Mouse (Mus musculus) hindbrain, embryonic 12.5 days (tissue): Measurements from ENCODE around the gene Ablim2. TPM values are rescaled to one million over a fixed set of nuclear protein-coding genes. Genes with fewer than 3 reads are reported as not detected.

Source experiments
- ATAC-seq: fragments of 200-750 bp; cut with Nextera tagmentation; 2 replicates; pipeline ENCODE4 v1.8.0; 2017; ENCODE audit warnings: moderate TSS enrichment; ENCODE audit not compliant: low FRiP score
- H3K27ac ChIP-seq: fragments of 300-500 bp; sonication (generic); 2 replicates; pipeline ENCODE4 v1.5.1; 2016; ENCODE audit warnings: mild to moderate bottlenecking
- H3K27me3 ChIP-seq: fragments of 300-500 bp; sonication (generic); 2 replicates; pipeline ENCODE4 v1.6.1; 2016; ENCODE audit warnings: mild to moderate bottlenecking
- H3K36me3 ChIP-seq: fragments of 300-500 bp; sonication (generic); 2 replicates; pipeline ENCODE4 v1.6.1; 2016; ENCODE audit warnings: mild to moderate bottlenecking
- H3K4me1 ChIP-seq: fragments of 300-500 bp; sonication (generic); 2 replicates; pipeline ENCODE4 v1.6.1; 2016
- H3K4me2 ChIP-seq: fragments of 300-500 bp; sonication (generic); replicated peaks from 2 replicates; pipeline ENCODE4 v1.6.1; 2016; ENCODE audit warnings: mild to moderate bottlenecking
- H3K4me3 ChIP-seq: fragments of 300-500 bp; sonication (generic); 2 replicates; pipeline ENCODE4 v1.5.1; 2016; ENCODE audit warnings: mild to moderate bottlenecking
- H3K9ac ChIP-seq: fragments of 300-500 bp; sonication (generic); 2 replicates; pipeline ENCODE4 v1.6.1; 2016; ENCODE audit warnings: mild to moderate bottlenecking, moderate library complexity
- H3K9me3 ChIP-seq: fragments of 300-500 bp; sonication (generic); replicated peaks from 2 replicates; pipeline ENCODE4 v1.6.1; 2016; ENCODE audit warnings: mild to moderate bottlenecking
- WGBS: fragments of 180-500 bp; shearing (Covaris S2); methylation state at CpG from one replicate; pipeline ENCODE4 v1.1.7; 2016; 5-methylcytosine and 5-hydroxymethylcytosine counted together
- polyA plus RNA-seq: library from polyadenylated mRNA; unstranded; fragments of >200 nt; fragmentation: Nextera tagmentation; extraction: Ambion mirVana; gene quantifications from 2 replicates; pipeline ENCODE4 v1.2.1, GENCODE M21; 2016

Ablim2 gene
- polyA plus RNA-seq, 1 experiment from 2014 or later = 3.9 TPM

GRCm38 (mm10) chr5:35933059-35933458 is 175.4 kb downstream of the Ablim2 start:
- WGBS = 77% methylated on average over 10 of the region's 10 CpGs

More at GRCm38 (mm10) chr5:35933059-35933458, 175.4 kb downstream of the Ablim2 start:
- Histone ChIP-seq H3K4me1 (peaks cover 39% of the 10 kb centered on the region), H3K9ac (no peak overlapping the region), H3K27ac (peak overlapping the region; percentile 48; the same call in 1 of the 2 replicates), H3K4me2 (no peak overlapping the region), H3K9me3 (no peaks in the 10 kb centered on the region), H3K27me3 (no peaks in the 10 kb centered on the region), H3K36me3 (peaks cover 21% of the 10 kb centered on the region), H3K4me3 (no peak overlapping the region)
- no peak for ATAC-seq

Other genes with a start within 250 kb of the Ablim2 start
- 6.4 TPM in 2 replicates for gene Cpz, start 232.2 kb upstream of the Ablim2 start, polyA plus RNA-seq
- 8.4 and 9.4 TPM in 2 replicates for gene Trmt44, start 182.8 kb upstream of the Ablim2 start, polyA plus RNA-seq
- gene Acox3, start 174.8 kb upstream of the Ablim2 start, polyA plus RNA-seq = 16.3 and 19.7 TPM in 2 replicates
- gene Htra3, start 78.1 kb upstream of the Ablim2 start, polyA plus RNA-seq = 7.3 and 9.7 TPM in 2 replicates
- gene Sh3tc1, start 17.9 kb upstream of the Ablim2 start, polyA plus RNA-seq = 4.0 and 4.7 TPM in 2 replicates
- gene Afap1, start 135.4 kb downstream of the Ablim2 start, polyA plus RNA-seq = 80.4 and 98.4 TPM in 2 replicates